Mouse (Mus musculus) hindbrain, postnatal 0 days (tissue): ENCODE measurements at regions not wholly inside any gene's neighbourhood (a gene's known extent, or its start where the extent isn't known, plus 50 kb on each side); places are given as distances from the start of the nearest gene placed in this dataset.

ENCODE experiments used
- ATAC-seq: fragments of 200-750 bp; cut with Nextera tagmentation; 2 replicates; pipeline ENCODE4 v1.8.0; 2017; ENCODE audit warnings: mild to moderate bottlenecking, moderate TSS enrichment, moderate library complexity
- DNase-seq: peaks from one replicate; pipeline ENCODE4 v3.0.0-alpha.2; 2015; ENCODE audit warnings: low spot score
- H3K27ac ChIP-seq: fragments of 300-500 bp; sonication (generic); 2 replicates; pipeline ENCODE4 v1.5.1; 2014; ENCODE audit warnings: mild to moderate bottlenecking
- H3K27me3 ChIP-seq: fragments of 300-500 bp; sonication (generic); 2 replicates; pipeline ENCODE4 v1.6.1; 2014; ENCODE audit warnings: low read length, mixed read lengths; ENCODE audit not compliant: insufficient read depth
- H3K36me3 ChIP-seq: fragments of 300-500 bp; sonication (generic); 2 replicates; pipeline ENCODE4 v1.6.1; 2014; ENCODE audit warnings: low read length, mixed read lengths; ENCODE audit not compliant: insufficient read depth
- H3K4me1 ChIP-seq: fragments of 300-500 bp; sonication (generic); 2 replicates; pipeline ENCODE4 v1.6.1; 2014; ENCODE audit warnings: antibody characterized with exemption, low read length, mixed read lengths; ENCODE audit not compliant: insufficient read depth
- H3K4me2 ChIP-seq: fragments of 300-500 bp; sonication (generic); 2 replicates; pipeline ENCODE4 v1.6.1; 2014; ENCODE audit warnings: low read depth, mild to moderate bottlenecking, low read length, moderate library complexity, mixed read lengths
- H3K4me3 ChIP-seq: fragments of 300-500 bp; sonication (generic); 2 replicates; pipeline ENCODE4 v1.5.1; 2014; ENCODE audit warnings: low read length
- H3K9ac ChIP-seq: fragments of 300-500 bp; sonication (generic); replicated peaks from 2 replicates; pipeline ENCODE4 v1.6.1; 2014; ENCODE audit warnings: mild to moderate bottlenecking, low read length, moderate library complexity, mixed read lengths
- H3K9me3 ChIP-seq: fragments of 300-500 bp; sonication (generic); 2 replicates; pipeline ENCODE4 v1.6.1; 2016; ENCODE audit warnings: low read length, mixed read lengths
- CTCF ChIP-seq: IDR thresholded peaks from 2 replicates; pipeline ENCODE4 v1.5.1; 2016; ENCODE audit warnings: antibody characterized with exemption, control low read depth, low read depth
- WGBS: fragments of 180-500 bp; shearing (Covaris S2); extraction: QIAGEN DNeasy Blood & Tissue Kit; methylation state at CpG from one replicate; pipeline ENCODE4 v1.1.7; 2014; 5-methylcytosine and 5-hydroxymethylcytosine counted together

DNA sequence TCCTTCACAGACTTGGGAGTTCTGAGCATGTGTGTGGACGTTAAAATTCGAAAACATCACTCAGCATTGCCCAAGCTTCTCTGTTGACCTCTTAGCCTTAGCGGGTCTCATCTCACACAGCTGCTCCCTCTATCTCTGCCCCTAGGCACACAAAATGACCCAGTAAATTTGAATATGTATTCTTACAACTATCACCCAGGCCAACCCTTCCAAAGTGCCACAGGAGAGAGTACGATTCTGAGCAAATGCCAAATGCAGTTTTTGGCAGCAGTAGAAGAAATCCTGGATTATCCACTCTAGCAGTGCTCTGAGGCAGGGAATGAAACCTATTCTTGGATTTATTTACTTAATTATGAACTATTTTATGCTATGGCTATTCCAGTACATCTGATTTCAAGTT is 246.6 kb upstream of the Slc24a5 start:
- WGBS = 71% methylated on average over 4 of the region's 4 CpGs
- H3K4me2 ChIP-seq = no peak overlapping the region
- no peaks in the 10 kb centered on the region for H3K9me3 ChIP-seq
- H3K27me3 ChIP-seq = no peaks in the 10 kb centered on the region
- DNase-seq (no peak), ATAC-seq (no peak)
- H3K4me1 ChIP-seq = no peaks in the 10 kb centered on the region
- no peak overlapping the region for H3K9ac ChIP-seq
- H3K4me3 ChIP-seq = no peak overlapping the region
- TF ChIP-seq CTCF = no peak
- no peak overlapping the region for H3K27ac ChIP-seq
- no peaks in the 10 kb centered on the region for H3K36me3 ChIP-seq

GRCm38 (mm10) chr2:124848812-124849211 is 219.1 kb upstream of the Slc24a5 start:
- Histone ChIP-seq H3K4me1 (no peaks in the 10 kb centered on the region), H3K9me3 (no peaks in the 10 kb centered on the region), H3K27ac (no peak overlapping the region), H3K4me2 (no peak overlapping the region), H3K27me3 (no peaks in the 10 kb centered on the region), H3K36me3 (no peaks in the 10 kb centered on the region), H3K9ac (no peak overlapping the region), H3K4me3 (no peak overlapping the region)
- 83% methylated on average over 4 of the region's 4 CpGs for WGBS
- no peak for DNase-seq
- ATAC-seq = no peak
- no peak for TF ChIP-seq CTCF

- DNase-seq (no peak), ATAC-seq (no peak)
- WGBS = 64% methylated on average over 3 of the region's 3 CpGs
- no peak for TF ChIP-seq CTCF
- H3K4me3 ChIP-seq = no peak overlapping the region
- H3K4me1 ChIP-seq = no peaks in the 10 kb centered on the region
- H3K9me3 ChIP-seq = no peaks in the 10 kb centered on the region
- no peaks in the 10 kb centered on the region for H3K36me3 ChIP-seq
- H3K9ac ChIP-seq = no peak overlapping the region
- H3K4me2 ChIP-seq = no peak overlapping the region
- H3K27ac ChIP-seq = no peak overlapping the region
- no peaks in the 10 kb centered on the region for H3K27me3 ChIP-seq
These were observed 209.4 kb upstream of the Slc24a5 start for GRCm38 (mm10) chr2:124858504-124858903.

GRCm38 (mm10) chr2:124888209-124888608 is 179.7 kb upstream of the Slc24a5 start:
- Histone ChIP-seq H3K4me1 (no peaks in the 10 kb centered on the region; the same call in 1 of the 2 replicates), H3K36me3 (no peaks in the 10 kb centered on the region), H3K9ac (no peak overlapping the region), H3K27me3 (no peaks in the 10 kb centered on the region), H3K4me3 (no peak overlapping the region), H3K27ac (no peak overlapping the region), H3K4me2 (no peak overlapping the region), H3K9me3 (no peaks in the 10 kb centered on the region)
- 35% methylated on average over 4 of the region's 4 CpGs for WGBS
- no peak for ATAC-seq
- no peak for TF ChIP-seq CTCF
- no peak for DNase-seq

DNA sequence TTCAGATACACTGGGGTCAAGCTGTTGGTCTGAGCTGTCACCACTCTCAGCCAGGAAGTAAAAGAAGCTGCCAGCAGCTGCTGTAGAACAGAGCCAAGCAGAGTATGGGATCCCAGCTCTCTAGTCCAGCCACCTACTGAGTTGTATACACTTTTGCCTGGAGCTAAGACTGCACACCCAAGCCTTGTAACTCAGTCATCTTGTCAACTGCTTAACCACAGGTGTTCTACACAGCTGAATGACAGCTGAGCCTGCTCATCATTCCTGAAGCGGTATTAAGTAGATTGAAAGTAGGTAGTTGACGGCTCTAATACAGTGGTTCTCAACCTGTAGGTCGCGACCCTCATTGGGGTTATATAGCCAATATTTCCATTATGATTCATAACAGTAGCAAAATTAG is 172.9 kb upstream of the Slc24a5 start:
- Histone ChIP-seq H3K4me3 (no peak overlapping the region), H3K4me2 (no peak overlapping the region), H3K9ac (no peak overlapping the region), H3K36me3 (no peaks in the 10 kb centered on the region), H3K27ac (no peak overlapping the region), H3K9me3 (no peaks in the 10 kb centered on the region), H3K27me3 (no peaks in the 10 kb centered on the region), H3K4me1 (no peaks in the 10 kb centered on the region)
- TF ChIP-seq CTCF = no peak
- DNase-seq = no peak
- no peak for ATAC-seq
- WGBS = 93% methylated on average over 4 of the region's 4 CpGs

DNA sequence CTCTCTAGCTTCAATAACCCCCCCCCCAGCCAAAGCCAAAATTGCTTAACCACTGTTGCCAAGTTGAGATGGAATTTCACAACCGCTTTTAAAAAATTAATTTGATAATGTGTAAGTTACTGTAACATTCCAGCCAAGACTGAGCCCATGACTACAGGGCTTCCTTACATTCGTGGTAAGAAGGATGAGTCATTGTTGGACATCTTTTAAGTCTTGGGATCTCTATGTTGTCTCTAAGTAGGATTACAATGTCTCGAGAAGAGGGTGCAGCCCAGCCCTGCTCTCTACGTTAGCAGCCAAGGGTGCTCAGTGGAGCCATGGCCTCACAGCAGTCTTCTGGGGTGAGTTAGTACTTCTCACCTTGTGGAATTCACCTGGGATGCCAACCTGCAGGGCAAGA is 164.4 kb upstream of the Slc24a5 start:
- Histone ChIP-seq H3K9ac (no peak overlapping the region), H3K36me3 (no peaks in the 10 kb centered on the region), H3K4me2 (no peak overlapping the region), H3K4me1 (no peaks in the 10 kb centered on the region), H3K9me3 (no peaks in the 10 kb centered on the region), H3K27ac (no peak overlapping the region), H3K4me3 (no peak overlapping the region), H3K27me3 (no peaks in the 10 kb centered on the region)
- TF ChIP-seq CTCF = no peak
- 73% methylated on average over 4 of the region's 4 CpGs for WGBS
- ATAC-seq = no peak
- no peak for DNase-seq

DNA sequence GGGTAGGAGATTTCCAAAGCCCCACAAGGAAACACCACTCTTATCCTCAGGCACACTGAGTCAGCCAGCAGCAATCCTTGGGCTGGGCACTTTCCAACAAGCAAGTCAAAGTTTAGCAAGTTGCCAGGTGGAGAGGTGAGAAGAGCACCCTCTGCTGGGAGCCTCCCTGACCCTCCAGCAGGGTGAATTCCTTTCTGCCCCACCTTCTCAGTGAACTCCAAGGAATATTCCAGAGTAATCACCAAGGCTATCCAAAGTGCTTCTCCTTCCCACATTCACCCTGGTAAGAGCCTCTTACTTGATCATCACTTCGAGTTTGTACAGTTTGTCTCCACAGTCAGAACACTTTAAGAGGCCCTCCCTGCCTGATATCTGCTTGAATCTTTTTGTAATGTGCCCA is 162.8 kb upstream of the Slc24a5 start:
- no peaks in the 10 kb centered on the region for H3K36me3 ChIP-seq
- ATAC-seq (no peak), DNase-seq (no peak)
- no peak for TF ChIP-seq CTCF
- H3K4me3 ChIP-seq = no peak overlapping the region
- no peaks in the 10 kb centered on the region for H3K9me3 ChIP-seq
- H3K9ac ChIP-seq = no peak overlapping the region
- no peaks in the 10 kb centered on the region for H3K4me1 ChIP-seq
- no peak overlapping the region for H3K27ac ChIP-seq
- H3K27me3 ChIP-seq = no peaks in the 10 kb centered on the region
- H3K4me2 ChIP-seq = no peak overlapping the region
- 75% methylated on average over 1 of the region's 1 CpGs for WGBS
